21 mouse cellular contexts compared by ENCODE assay signal in the genomic region with DNA sequence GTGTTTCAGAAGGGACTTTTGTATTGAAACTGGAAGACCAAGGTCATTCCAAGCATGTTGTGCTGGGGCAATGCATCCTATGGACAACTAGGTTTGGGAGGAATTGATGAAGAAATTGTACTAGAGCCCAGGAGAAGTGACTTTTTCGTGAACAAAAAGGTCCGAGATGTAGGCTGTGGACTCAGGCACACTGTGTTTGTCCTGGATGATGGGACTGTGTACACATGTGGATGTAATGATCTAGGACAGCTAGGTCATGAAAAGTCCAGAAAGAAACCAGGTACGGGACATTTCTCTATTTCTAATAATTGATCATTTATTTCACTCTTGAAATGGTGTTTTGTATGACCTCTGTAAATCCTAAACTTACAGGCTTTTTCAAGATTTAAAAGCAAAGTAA. TPM values are rescaled to one million over a fixed set of nuclear protein-coding genes. Genes with fewer than 3 reads are reported as not detected.
DNase-seq lines count a peak whose midpoint lies in the region; ATAC-seq and TF ChIP-seq lines count a peak whose summit lies in the region.
"Had no signal": no experiment of that assay in that cellular context is flagged by ENCODE, and none has a peak within 500 bp of the region (broad histone marks: within the 10 kb centered on the region; RNA-seq: fewer than 3 reads in every experiment).

No protein-coding gene starts in this region.

- WGBS in midbrain, embryonic 11.5 days = 91% methylated on average over 3 of the region's 3 CpGs
- 89% methylated on average over 3 of the region's 3 CpGs for WGBS in midbrain, embryonic 16.5 days
- WGBS in liver, embryonic 11.5 days = 84% methylated on average over 3 of the region's 3 CpGs

- peaks cover 48% of the 10 kb centered on the region for H3K36me3 ChIP-seq in erythroblast, embryonic 14.5 days (ENCODE audit: control insufficient read depth)
- peaks cover 2% of the 10 kb centered on the region; the same call in 1 of the 2 replicates for H3K36me3 ChIP-seq in midbrain, embryonic 11.5 days (ENCODE audit: control insufficient read depth, insufficient read depth, low read length)
- no peaks in the 10 kb centered on the region; the same call in 1 of the 2 replicates for H3K36me3 ChIP-seq in midbrain, embryonic 16.5 days (ENCODE audit: control insufficient read depth, insufficient read depth, low read length)
- H3K36me3 ChIP-seq in liver, embryonic 11.5 days (ENCODE audit: control insufficient read depth, insufficient read depth, low read length) = peaks cover 12% of the 10 kb centered on the region; the same call in 1 of the 2 replicates
- peaks cover 31% of the 10 kb centered on the region for H3K36me3 ChIP-seq in myocyte (ENCODE audit: control insufficient read depth, insufficient read depth)

- peak overlapping the region; percentile 90 for H3K4me3 ChIP-seq in erythroblast, embryonic 14.5 days (replicated peaks)
- no peak overlapping the region for H3K4me3 ChIP-seq in midbrain, embryonic 11.5 days (ENCODE audit: low read depth, low read length)
- no peak overlapping the region for H3K4me3 ChIP-seq in midbrain, embryonic 16.5 days (ENCODE audit: low read depth, low read length)
- H3K4me3 ChIP-seq in liver, embryonic 11.5 days (ENCODE audit: low read depth, low read length) = no peak overlapping the region
- no peak overlapping the region for H3K4me3 ChIP-seq in myocyte
- H3K4me3 ChIP-seq: heart, adult 2 months; neural tube, embryonic 15.5 days had no signal

- no peak overlapping the region for H3K4me2 ChIP-seq in midbrain, embryonic 11.5 days
- no peak overlapping the region; the same call in 1 of the 2 replicates for H3K4me2 ChIP-seq in midbrain, embryonic 16.5 days (ENCODE audit: low read length)
- peak overlapping the region; percentile 16; the same call in 1 of the 2 replicates for H3K4me2 ChIP-seq in liver, embryonic 11.5 days
- peak overlapping the region; percentile 76 for H3K4me2 ChIP-seq in myocyte (ENCODE audit: low read depth)
- H3K4me2 ChIP-seq: neural tube, embryonic 15.5 days had no signal

- H3K27ac ChIP-seq in midbrain, embryonic 11.5 days (ENCODE audit: low read depth, low read length) = no peak overlapping the region
- no peak overlapping the region for H3K27ac ChIP-seq in midbrain, embryonic 16.5 days (ENCODE audit: low read length)
- H3K27ac ChIP-seq in liver, embryonic 11.5 days (ENCODE audit: low read depth, low read length) = no peak overlapping the region
- H3K27ac ChIP-seq: heart, adult 2 months; neural tube, embryonic 15.5 days had no signal

- no peak overlapping the region for H3K9ac ChIP-seq in midbrain, embryonic 11.5 days (ENCODE audit: low read length)
- no peak overlapping the region for H3K9ac ChIP-seq in midbrain, embryonic 16.5 days (ENCODE audit: low read depth, low read length)
- H3K9ac ChIP-seq in liver, embryonic 11.5 days (ENCODE audit: low read depth, low read length) = no peak overlapping the region
- H3K9ac ChIP-seq: neural tube, embryonic 15.5 days had no signal

- ATAC-seq in erythroblast, adult 5-6 weeks (replicated peaks; ENCODE audit: low FRiP score, poor library complexity, severe bottlenecking) = no peak
- no peak for ATAC-seq in midbrain, embryonic 11.5 days (ENCODE audit: low FRiP score)
- no peak for ATAC-seq in midbrain, embryonic 16.5 days
- ATAC-seq in liver, embryonic 11.5 days (replicated peaks; ENCODE audit: low FRiP score) = no peak
- ATAC-seq: lung, postnatal 0 days had no signal

- H3K27me3 ChIP-seq in erythroblast, embryonic 14.5 days (ENCODE audit: control insufficient read depth) = no peaks in the 10 kb centered on the region
- H3K27me3 ChIP-seq in midbrain, embryonic 11.5 days (ENCODE audit: control insufficient read depth, insufficient read depth, low read length) = no peaks in the 10 kb centered on the region
- H3K27me3 ChIP-seq in midbrain, embryonic 16.5 days (ENCODE audit: control insufficient read depth, insufficient read depth, low read depth, low read length) = no peaks in the 10 kb centered on the region
- H3K27me3 ChIP-seq in liver, embryonic 11.5 days (replicated peaks; ENCODE audit: control insufficient read depth, insufficient read depth, low read length) = no peaks in the 10 kb centered on the region
- no peaks in the 10 kb centered on the region for H3K27me3 ChIP-seq in myocyte (ENCODE audit: control insufficient read depth, insufficient read depth, insufficient read length)
- H3K27me3 ChIP-seq: neural tube, embryonic 15.5 days had no signal

- H3ac ChIP-seq in myocyte (ENCODE audit: control insufficient read depth, insufficient read length) = no peak overlapping the region

- no peaks in the 10 kb centered on the region for H3K9me3 ChIP-seq in erythroblast, embryonic 14.5 days (ENCODE audit: control insufficient read depth, low read length)
- no peaks in the 10 kb centered on the region for H3K9me3 ChIP-seq in midbrain, embryonic 11.5 days (ENCODE audit: control insufficient read depth, low read length)
- H3K9me3 ChIP-seq in midbrain, embryonic 16.5 days (replicated peaks; ENCODE audit: control insufficient read depth, low read length, poor library complexity, severe bottlenecking) = no peaks in the 10 kb centered on the region
- H3K9me3 ChIP-seq in liver, embryonic 11.5 days (ENCODE audit: control insufficient read depth, low read length) = no peaks in the 10 kb centered on the region
- H3K9me3 ChIP-seq: neural tube, embryonic 15.5 days had no signal

- H3K79me2 ChIP-seq in myocyte (ENCODE audit: control insufficient read depth, insufficient read depth) = peaks cover 58% of the 10 kb centered on the region

- DNase-seq in midbrain, embryonic 11.5 days (ENCODE audit: low spot score, missing footprints) = peak; percentile 37
- no peak for DNase-seq in liver, embryonic 11.5 days (ENCODE audit: low spot score)
- DNase-seq in urinary bladder, postnatal 36 days (ENCODE audit: low spot score in 2 of 2) = no peak
- DNase-seq in cerebellum, adult 18-20 months = no peak
- DNase-seq: adrenal gland, adult 8-10 months; cerebellum, postnatal 10 days; heart, adult 2 months; kidney, adult 18-20 months; kidney, postnatal 10 days; layer of hippocampus, postnatal 36 days; midbrain, embryonic 14.5 days; right cerebral cortex, postnatal 14 days; spleen, adult 18-20 months had no signal

- H3K4me1 ChIP-seq in erythroblast, embryonic 14.5 days (ENCODE audit: control insufficient read depth) = peaks cover 38% of the 10 kb centered on the region
- H3K4me1 ChIP-seq in midbrain, embryonic 11.5 days (ENCODE audit: control insufficient read depth, insufficient read depth, low read length) = peaks cover 6% of the 10 kb centered on the region
- peaks cover 26% of the 10 kb centered on the region for H3K4me1 ChIP-seq in midbrain, embryonic 16.5 days (ENCODE audit: control insufficient read depth, insufficient read depth, low read length)
- H3K4me1 ChIP-seq in liver, embryonic 11.5 days (replicated peaks; ENCODE audit: control insufficient read depth, insufficient read depth, low read length) = peaks cover 5% of the 10 kb centered on the region; the same call in 1 of the 2 replicates

- no peak for TF ChIP-seq POLR2A in myocyte (IDR thresholded peaks at IDR 0.05; ENCODE audit: insufficient read length, low read depth)

TF ChIP-seq in myocyte, 11 proteins besides CTCF, POLR2A, EP300 and RAD21:
- TF ChIP-seq MYOD1 (IDR thresholded peaks at IDR 0.05; ENCODE audit: control insufficient read depth in 1 of 3, insufficient read length in 2 of 3, low read depth in 2 of 3) = no peak
- no peak for TF ChIP-seq MYOG (IDR thresholded peaks at IDR 0.05; ENCODE audit: control insufficient read depth in 1 of 3, insufficient read depth in 1 of 3, insufficient read length in 2 of 3, low read depth in 2 of 3)

RNA-seq across cellular contexts. Expression of gene Herc4, which starts 2.2 kb away (rescaled TPM):
- polyA plus RNA-seq in erythroblast, embryonic 14.5 days (2012) = 1.4 and 1.7 TPM in 2 replicates
- total RNA-seq in erythroblast, adult 5-6 weeks (2015; ENCODE audit: low replicate concordance) = 88.8 and 116 TPM in 2 replicates
- total RNA-seq in erythroblast, adult 5-6 weeks (2017; ENCODE audit: low replicate concordance) = 84.1 and 89.2 TPM in 2 replicates
- polyA plus RNA-seq in midbrain, embryonic 11.5 days (2014; fragmentation: Nextera tagmentation; extraction: Ambion mirVana) = 53.9 and 54.6 TPM in 2 replicates
- polyA plus RNA-seq in midbrain, embryonic 16.5 days (2015; fragmentation: Nextera tagmentation; extraction: Ambion mirVana) = 26.4 and 31.8 TPM in 2 replicates
- polyA plus RNA-seq in liver, embryonic 11.5 days (2014; fragmentation: Nextera tagmentation; extraction: Ambion mirVana) = 46.1 and 48.8 TPM in 2 replicates
- 13.6 TPM for polyA plus RNA-seq in myocyte (2012; fragmentation: generic; extraction: Trizol)

RNA-seq across cellular contexts. Expression of gene Mypn, which starts 42.1 kb away (rescaled TPM):
- not detected in 2 replicates for polyA plus RNA-seq in erythroblast, embryonic 14.5 days (2012)
- not detected in 2 replicates for total RNA-seq in erythroblast, adult 5-6 weeks (2015; ENCODE audit: low replicate concordance)
- 0.14 TPM in 1 of 2 replicates, not detected in the other for total RNA-seq in erythroblast, adult 5-6 weeks (2017; ENCODE audit: low replicate concordance)
- polyA plus RNA-seq in midbrain, embryonic 11.5 days (2014; fragmentation: Nextera tagmentation; extraction: Ambion mirVana) = 0.12 TPM in 1 of 2 replicates, not detected in the other
- polyA plus RNA-seq in midbrain, embryonic 16.5 days (2015; fragmentation: Nextera tagmentation; extraction: Ambion mirVana) = 0.34 and 0.64 TPM in 2 replicates
- 0.16 and 0.30 TPM in 2 replicates for polyA plus RNA-seq in liver, embryonic 11.5 days (2014; fragmentation: Nextera tagmentation; extraction: Ambion mirVana)
- 7.9 TPM for polyA plus RNA-seq in myocyte (2012; fragmentation: generic; extraction: Trizol)
- polyA plus RNA-seq: forebrain, embryonic 11.5 days; stomach, embryonic 14.5 days had no signal

Comparison
In these comparisons a context has a peak if more than half of its experiments do, and no peak if none do; other contexts are left out.
1. H3K4me2 ChIP-seq: peak in liver, embryonic 11.5 days (single experiment) and myocyte (single experiment); none in midbrain, embryonic 11.5 days (single experiment) and midbrain, embryonic 16.5 days (single experiment).